Mouse (Mus musculus): ENCODE measurements around the gene Ldlrad2.
"Not testable (repeated sequence)": the region's sequence is repeated elsewhere in the genome, so short reads cannot be mapped to it uniquely, and the experiment has no call there.

The Ldlrad2 gene

DNA sequence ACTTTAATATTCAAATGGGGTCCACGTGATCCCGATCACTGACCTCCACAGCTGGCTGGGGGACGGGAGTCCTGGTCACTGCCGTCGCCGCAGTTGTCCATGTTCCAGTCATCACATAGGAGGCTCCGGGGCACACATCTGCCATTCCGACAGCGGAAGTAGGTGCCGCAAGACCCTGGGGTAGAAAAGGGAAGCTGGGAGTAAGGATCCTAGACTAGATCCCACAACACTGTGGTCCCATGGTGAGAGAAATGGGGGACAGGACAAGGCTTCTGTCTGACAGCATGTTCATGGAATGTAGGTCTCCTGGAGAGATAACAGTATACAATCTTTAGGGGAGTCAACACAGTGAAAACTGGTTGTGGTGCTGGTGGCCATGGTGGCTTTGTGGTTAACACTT, at the start of gene Ldlrad2:
Gene Ldlrad2, minus strand, starts transcription at position 101 of the 400 bp plus-strand sequence.
- DNase-seq = no peak

DNA sequence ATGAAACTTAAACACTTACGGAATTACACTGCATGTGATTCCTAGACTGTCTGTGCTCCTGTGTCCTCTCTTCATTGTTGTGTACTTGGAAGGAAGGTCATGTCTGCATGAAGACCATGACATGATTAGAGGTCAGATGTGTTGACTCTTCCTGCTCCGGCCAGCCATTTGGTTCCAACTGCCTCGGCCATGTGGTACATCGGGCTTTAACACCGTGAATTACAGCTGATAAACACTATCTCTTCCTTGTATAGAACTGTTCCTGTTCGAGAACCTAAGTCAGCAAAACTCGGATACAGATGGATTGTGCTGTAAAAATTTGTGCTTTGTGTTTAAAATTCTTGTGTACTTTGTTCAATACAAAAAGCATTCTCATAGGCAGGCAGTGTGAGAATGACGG, 48.5 kb upstream of the Ldlrad2 start:
- no peak for DNase-seq

DNA sequence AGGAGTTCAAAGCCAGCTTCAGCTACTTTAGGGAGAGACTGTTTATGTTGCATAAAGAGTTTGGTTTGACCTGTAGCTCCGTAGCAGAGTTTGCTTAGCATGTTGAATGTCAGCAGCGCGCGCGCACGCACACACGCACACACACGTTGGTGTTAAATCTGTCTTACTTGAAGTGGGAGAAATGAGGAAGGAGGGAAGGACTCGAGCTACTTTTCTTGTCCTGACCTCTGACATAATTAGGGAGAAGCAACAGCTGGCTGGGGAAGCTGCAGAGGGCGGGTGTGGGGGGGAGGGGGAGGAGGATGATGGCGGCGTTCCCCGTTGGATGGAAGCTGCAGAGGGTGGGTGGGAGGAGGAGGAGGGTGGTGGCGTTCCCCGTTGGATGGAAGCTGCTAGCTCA, 35.9 kb upstream of the Ldlrad2 start:
- peak in 1 of 2 experiments; percentile 40 for DNase-seq

DNA sequence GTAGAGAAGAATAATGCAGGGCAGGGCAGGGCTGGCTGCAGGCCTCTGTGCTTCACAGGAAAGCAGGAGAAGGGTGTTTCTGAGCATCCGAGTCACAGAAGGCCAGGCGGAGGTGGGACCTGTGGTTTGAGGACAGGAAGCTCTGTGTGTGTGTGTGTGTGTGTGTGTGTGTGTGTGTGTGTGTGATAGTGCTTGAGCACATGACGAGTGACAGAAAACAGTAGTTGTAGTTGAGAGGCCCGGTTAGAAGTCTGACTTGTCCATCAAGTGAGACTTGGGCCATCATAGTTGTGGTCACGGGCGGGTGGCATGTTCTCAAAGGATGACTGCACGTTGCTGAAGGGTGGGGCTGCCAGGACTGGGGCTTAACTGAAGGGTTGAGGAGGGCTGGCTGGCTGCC, 35.3 kb upstream of the Ldlrad2 start:
- peak in 1 of 2 experiments; percentile 48 for DNase-seq

DNA sequence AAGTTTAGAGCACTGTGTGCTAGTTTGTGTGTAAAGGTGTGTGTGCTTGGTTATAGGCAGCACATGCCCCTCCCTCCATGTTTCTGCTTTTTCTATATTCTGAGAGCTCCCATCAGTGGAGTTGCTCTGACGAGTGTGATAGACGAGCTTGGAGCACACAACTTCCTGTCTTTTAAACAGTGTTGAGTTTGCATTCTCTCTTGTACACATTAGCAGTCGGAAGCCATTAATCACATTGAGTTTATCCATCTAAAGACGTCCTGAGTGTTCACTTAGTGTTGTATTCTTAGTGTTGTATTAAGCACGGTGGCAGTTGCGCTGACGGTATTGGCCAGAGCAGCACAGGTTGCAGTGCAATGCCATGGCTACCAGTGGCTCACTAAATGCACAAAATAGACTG, 34.9 kb upstream of the Ldlrad2 start:
- DNase-seq = no peak

DNA sequence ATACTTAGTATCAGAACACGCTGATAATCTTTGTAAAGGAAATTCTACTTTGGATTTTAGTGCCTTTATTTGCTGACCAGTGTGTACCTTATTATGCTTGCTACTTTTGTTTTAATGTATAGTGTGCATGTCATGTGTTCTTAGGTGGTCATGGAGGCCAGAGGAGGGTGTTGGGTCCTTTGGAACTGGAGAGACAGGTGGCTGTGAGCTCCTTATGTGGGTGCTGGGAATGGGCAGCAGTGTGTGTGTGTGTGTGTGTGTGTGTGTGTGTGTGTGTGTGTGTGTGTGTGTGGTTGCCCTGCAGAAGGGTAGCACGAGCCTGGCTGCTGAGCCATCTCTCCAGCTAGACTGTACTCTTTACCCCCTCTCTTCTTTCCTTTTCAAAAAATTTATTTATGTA, 32.7 kb upstream of the Ldlrad2 start:
- no peak for DNase-seq

DNA sequence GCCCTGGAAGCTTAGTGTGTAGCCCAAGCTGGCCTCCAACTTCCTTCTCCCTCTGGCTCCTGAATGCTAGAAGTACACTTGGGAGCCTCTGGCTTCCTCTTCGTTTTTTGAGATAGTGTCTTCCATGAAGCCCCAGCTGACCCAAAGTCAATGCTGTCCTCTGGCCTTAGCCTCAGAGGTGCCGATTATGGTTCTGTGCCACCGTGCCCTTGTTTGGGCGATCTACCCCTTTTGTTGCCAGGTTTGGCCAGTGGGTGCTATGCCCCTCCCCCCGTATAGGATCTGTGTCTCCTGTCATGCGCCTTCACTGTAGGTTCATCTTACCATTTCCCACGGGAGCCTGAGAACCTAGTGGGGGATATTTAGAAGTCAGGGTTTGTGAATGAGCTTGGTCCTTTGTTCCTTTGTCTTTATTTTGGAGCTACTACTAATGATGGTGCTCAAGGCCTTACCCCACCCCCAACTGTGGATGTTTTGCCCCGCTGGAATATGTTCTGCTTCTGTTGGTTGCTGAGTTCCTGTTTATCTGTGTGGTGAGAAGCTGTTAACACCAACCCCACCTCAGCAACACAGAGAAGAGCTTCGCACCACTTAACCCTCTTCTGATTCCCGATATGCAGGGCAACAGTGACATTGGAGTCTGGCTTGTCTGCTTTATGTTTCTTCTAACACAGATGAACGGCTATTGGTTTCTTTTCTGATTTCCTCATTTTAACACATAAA, 29.2 kb upstream of the Ldlrad2 start:
- no peak for DNase-seq

DNA sequence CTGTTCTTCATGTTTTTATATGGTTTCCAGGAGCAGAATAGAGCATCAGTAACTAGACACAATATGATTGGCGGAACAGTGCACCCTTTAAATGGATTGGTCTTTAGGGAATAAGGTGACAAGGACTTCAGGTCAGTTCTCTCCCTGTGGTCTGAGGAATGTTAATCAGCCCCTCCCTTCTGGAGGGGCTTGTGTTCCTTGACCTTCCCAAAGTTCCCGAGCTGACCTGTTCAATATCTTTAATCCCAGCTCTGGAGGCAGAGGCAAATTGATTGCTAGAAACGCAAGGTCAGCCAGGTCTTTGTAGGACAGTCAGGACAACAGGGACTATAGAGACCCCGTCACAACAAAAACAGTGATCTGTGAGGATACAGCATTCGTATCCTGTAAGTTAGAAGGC, 24.2 kb upstream of the Ldlrad2 start:
- no peak for DNase-seq

DNA sequence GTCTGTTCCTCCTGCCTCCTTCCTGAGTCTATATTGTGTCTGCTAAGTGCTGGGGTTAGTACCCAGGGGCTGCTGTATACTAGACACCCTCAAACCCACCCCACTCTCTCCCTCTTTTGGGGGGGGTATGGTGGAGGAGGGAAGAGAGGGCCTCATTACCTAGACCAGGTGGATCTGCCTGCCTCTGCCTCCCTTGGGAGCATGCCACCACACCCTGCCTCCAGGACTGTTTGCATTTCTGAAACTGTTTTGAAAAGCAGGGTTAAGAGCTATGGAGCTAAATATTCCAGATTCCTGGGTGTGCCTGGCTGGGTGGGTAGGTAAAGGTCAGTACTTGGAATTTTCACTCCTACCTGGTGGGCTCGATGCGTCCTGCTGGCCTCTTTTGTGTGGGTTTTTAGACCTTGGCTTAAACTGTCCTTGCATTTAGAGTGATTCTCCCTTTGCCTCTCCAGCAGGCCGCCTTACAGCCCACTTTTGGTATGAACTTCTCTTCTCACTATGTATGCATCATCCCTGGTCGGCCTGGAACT, 22.8 kb upstream of the Ldlrad2 start:
- DNase-seq = no peak

DNA sequence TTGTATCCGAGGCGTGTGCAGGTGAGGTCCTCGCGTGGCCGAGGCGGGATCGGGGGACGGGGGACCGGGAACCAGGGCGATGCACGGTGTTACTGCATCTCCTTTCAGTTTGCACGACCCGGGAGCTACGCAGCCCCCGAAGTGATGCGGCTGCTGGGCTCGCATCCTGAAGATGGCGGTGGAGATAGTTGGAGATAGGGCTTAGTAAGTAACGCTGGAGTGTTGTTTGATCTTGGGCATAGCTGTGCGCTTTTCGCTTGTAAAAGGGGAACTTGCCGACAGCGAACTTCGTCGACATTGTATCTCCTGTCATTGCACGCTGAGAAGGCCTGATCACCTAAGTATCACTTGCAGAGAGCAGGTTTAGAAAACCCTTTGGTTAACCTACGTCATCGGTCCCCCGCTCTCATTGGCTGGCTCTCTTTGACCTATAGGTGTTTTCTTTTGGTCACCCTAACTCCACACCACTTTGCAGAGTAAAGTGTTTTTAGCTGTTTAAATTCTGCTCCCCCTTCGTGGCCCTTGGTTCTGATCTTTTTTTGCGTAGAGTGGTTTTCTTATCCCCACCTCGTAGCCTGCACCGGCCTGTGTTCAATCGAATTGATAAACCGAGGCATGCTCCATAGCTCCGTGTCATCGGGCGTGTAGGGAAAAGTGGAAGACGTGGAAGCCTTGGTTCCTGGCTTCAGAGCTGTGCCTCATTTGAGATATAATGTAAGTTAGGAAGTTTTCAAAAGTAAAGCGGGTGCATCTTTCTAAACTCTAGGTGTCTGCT, 20.3 kb upstream of the Ldlrad2 start:
- DNase-seq = peak; percentile 27 to 48

DNA sequence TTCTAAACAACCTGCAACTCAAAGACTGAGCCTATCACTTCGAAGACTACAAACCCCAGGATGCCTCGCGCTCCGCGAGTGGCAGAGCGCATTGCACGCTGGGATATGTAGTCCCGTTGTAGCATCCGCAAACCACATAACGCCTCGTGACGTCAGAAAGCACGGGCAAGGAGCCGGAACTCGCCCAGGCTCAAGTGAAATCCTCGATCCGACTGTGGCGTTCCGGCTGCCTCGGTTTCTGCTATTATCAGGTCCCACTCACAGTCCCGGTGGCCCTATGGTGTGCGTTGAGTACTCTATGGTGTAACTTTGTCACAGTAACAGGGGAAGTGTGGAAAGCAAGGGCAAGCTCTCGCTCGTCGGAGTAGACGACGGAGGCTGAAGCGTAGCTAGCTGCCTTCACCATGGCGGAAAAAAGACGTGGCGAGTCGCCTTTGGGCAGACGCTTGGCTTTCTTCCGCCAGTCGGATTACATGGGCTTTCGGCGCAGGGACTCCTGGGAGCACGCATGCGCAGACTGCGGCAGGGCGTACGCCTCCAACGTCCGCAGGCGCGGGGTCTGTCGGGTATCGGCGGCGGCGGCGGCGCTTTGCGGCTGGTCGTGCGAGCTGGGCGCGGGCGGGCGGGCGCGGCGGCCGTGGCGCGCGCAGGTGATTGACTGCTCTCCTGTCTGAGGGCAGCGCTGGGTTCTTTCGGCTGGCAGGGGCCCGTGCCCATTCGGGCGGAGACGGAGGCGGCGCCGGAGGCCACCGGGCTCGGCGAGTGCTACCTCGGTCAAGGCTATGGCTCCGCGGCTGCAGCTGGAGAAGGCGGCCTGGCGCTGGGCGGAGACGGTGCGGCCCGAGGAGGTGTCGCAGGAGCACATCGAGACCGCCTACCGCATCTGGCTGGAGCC, 19.5 kb upstream of the Ldlrad2 start, which contains the start of gene Usp48:
Gene Usp48, plus strand, starts transcription at position 155 of the 895 bp plus-strand sequence.
- DNase-seq = peak; percentile 99

DNA sequence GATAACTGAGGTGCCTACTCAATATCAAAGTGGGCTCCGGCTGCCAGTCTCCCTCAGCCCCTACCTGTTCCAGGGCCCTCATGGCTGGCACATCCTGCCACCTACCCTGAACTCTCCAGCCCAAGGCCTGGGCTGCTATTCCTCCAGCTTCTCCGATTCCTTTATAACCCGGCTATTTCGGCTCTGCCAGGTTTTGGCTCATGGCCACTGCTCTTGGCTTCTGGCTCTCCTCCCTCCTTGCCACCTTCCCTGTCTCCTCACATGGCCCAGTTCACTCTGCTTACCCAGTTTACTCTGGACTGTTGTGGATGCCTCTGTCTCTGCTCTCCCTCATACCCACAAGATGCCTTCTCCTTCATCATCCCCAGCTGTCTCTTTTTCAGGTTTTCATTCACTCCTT, 16.6 kb upstream of the Ldlrad2 start:
- no peak for DNase-seq

DNA sequence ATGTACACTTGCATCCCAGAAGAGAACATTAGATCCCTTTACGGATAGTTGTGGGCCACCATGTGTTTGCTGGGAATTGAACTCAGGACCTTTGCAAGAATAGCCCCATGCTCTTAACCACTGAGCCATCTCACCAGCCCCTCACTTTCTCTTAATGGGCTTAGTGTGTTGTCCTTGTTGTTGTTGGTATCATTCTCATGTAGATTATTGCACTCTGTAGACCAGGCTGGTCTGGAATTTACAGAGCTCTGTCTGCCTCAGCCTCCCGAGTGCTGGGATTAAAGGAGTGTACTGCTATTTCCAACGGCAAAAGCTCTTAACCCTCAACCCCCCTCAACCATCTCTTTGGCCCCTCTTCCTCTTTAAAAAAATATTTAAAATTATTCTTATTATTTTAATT, 15.2 kb upstream of the Ldlrad2 start:
- DNase-seq = no peak

DNA sequence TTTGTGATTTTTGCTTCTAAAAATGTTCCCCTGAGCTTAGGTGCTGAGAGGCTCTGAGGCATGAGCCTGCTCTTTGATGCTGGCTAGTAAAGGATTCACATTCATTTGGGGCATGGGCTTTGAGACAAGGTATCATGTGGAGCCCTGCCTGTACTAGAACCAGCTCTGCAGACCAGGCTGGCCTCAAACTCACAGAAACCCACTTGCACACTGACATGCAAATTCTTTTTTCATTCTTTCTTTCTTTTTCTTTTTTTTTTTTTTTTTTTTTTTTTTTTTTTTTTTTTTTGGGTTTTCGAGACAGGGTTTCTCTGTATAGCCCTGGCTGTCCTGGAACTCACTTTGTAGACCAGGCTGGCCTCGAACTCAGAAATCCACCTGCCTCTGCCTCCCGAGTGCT, 14.7 kb upstream of the Ldlrad2 start:
- not testable (repeated sequence) for DNase-seq

DNA sequence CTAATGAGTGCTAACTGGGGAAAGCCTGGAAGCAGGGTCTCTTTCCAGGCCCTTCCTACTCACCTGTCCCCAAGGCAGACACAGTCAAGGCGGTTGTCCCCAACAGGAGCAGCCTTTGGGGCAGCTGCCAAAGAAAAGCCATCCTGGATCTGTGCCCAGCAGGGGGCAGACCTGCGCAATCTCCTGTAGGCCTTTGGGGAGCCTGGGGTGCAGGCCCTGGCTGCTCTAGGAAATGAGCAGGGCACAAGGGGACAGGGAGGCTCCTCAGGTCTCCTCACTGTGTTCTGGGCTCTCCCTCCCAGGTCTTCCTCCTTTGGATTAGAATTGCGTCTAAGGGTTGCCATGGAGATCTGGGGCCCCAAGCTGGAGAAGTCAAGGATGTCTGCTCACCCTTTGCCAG, 7.4 kb upstream of the Ldlrad2 start:
- DNase-seq = peak; percentile 51 to 53

DNA sequence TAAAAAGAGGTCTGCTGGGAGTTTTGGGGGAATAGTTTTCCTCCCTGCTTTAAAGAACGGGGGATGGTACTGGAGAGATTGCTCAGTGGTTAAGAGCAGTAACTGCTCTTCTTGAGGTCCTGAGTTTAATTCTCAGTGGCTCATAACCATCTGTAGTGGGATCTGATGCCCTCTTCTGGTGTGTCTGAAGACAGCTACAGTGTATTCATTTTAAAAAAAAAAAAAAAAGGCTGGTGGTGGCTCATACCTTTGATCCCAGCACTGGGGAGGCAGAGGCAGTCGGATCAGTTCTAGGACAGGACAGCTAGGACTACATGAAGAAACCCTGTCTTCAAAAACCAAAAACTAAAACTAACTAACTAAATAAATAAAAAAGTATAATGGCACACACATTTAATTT, 5.9 kb upstream of the Ldlrad2 start:
- DNase-seq = no peak

DNA sequence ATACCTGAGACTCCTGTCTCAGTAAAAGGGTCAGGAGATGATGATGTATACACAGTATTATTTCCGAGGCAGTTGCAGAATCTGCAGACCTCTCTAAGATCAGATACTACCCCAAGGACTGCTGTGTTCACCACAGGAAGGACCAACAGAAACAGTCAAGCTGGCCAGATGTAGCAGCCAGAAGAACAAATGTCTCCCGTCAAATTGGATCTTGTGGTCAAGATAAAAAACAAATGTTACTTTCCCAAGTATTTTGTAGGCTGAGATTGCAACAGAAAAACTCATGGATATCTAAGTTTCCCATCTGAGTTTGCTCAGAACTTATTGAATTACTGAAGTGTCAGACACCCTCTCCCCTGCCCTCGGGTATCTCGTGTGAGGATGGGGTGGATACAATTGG, 5.4 kb upstream of the Ldlrad2 start:
- no peak for DNase-seq

DNA sequence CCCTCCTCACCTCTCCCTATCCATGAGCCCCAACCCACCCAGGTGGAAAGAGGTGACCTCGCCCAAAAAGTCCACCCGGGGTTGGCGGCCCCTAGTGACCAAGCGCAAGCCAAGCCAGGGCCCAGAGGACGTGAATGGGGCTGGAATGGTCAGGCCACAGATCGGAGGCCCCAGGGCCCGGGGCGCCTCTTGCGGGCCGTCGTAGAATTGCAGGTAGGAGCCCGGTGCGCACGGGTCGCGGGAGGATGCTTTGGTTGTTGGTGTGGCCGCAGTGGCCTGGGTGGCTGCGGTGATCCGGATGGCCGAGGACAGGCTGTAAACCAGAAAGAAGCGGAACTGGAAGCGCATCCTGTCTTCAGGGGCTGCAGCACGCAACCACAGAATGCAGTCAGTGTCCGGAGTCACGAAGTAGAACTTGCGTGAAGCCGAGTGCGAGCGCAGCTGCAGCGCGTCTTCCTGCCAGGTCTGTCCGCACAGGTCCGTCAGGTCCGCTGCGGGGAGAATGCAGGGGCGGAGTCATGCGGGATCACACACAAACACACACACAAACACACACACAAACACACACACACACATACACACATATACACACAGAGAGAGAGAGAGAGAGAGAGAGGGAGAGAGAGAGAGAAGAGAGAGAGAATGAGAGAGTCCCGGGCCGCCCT, 3.9 kb upstream of the Ldlrad2 start:
- peak; percentile 51 to 71 for DNase-seq

DNA sequence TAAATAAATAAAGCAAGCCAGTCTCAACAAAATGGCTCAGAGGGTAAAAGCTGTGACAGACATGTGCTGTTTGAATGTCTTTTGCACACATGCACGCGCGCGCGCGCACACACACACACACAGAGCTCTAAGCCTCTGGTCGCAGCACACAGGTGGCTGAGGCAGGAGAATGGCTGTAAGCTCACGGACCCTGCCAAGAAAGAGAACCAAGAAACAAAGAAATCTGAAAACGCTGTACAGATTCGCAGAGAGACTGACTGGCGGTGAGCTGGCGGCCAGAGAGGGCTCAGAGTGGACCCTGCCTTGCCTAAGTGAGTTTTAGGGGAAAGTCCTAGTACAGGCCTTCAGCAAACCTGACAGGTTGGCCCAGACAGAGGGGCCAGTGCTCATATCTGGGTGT, 3.1 kb upstream of the Ldlrad2 start:
- DNase-seq = no peak

DNA sequence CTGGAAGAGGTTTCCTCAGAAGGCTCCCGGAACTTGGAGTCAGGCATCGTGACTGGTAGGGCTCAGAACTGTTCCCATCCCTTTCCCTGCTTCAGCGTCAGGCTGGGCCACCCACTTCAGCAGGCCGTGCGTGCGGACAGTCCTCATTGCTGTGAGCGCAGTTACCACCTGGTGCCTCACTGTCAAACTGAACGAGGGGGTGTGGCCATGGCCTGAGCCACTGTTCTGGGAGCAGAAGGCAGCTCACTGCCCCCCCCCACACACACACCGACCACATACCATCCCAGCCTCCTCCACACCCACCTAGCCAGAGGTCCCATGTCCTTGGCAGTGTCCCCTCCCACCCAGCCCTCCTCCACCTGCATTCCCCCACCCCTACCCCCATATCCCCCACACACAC, 4.5 kb downstream of the Ldlrad2 start:
- no peak for DNase-seq

DNA sequence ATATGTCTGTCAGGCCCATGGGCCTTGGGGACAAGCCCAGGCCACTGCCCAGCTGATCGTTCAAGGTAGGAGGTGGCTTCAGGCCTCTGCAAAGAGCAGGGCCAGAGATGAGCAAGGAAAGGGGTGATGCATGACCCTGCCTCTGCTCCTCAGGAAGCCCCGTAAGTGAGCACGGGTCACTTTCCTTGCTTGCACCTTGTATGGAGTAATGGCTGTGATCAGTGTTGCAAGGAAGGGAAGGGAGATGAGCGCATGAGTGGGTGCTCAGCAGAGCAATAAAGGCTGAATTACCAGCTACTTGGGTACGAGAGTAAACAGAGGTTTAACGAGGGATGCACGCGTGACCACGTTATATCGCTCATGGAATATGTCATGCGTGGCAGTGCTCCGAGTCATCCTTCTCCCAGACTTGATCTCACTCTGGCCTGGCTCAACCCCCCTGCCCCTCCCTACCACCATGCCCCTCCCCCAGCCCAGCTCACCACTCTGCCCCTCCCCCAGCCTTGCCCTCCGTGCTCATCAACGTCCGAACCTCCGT, 17.6 kb downstream of the Ldlrad2 start:
- DNase-seq = no peak

DNA sequence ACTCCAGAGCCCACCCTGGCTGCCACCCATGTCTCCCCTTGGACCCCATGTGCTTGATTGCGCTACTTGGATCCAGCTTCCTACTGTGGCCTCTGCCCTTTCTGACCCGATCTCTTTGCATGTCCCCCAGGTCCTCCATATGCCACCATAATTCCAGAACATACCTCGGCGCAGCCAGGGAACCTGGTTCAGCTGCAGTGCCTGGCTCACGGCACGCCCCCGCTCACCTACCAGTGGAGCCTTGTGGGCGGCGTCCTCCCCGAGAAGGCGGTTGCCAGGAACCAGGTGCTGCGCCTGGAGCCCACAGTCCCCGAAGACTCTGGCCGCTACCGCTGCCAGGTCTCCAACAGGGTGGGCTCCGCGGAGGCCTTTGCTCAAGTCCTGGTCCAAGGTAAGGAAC, 20.9 kb downstream of the Ldlrad2 start:
- no peak for DNase-seq
